Mouse (Mus musculus): ENCODE results near the gene Pmis2.
A peak's percentile ranks its signal among the peaks of the same experiment; 100 is the strongest.

GRCm38 (mm10) chr7:30678263-30678975, 7.0 kb upstream of the Pmis2 start:
- no peak for TF ChIP-seq POLR2A (IDR thresholded peaks at IDR 0.05; ENCODE audit: insufficient read depth, low read length)
- no peak for TF ChIP-seq EP300 (IDR thresholded peaks at IDR 0.05; ENCODE audit: insufficient read depth, low read depth, low read length)
- peak; percentile 9 for TF ChIP-seq CTCF (IDR thresholded peaks at IDR 0.05; ENCODE audit: low read depth, low read length)

Measured in ES-Bruce4 (cell line).